ENCODE assay signal across 8 mouse cellular contexts in the genomic region with DNA sequence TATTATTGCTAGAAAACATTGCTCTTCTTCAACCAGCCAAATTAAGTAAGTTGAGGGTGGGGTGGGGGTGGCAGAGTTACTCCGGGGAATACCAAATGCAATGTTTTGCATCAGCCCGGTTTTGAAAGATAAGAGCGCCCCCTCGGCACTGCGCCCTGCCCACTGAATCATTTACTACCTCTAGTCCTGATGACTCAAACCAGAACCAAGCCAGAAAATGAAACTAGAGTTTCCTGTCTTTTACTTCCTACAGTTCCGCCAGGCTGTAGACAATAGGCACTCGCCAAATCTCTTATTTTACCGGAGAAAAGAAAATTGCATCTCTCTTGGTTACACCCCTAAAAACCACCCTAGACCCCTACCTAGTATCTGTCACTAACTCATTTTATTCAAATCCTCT. TPM values are rescaled to one million over a fixed set of nuclear protein-coding genes. Genes with fewer than 3 reads are reported as not detected.
DNase-seq lines count a peak whose midpoint lies in the region; ATAC-seq lines count a peak whose summit lies in the region.

No protein-coding gene starts in this region.

- intact Hi-C loops in left cerebral cortex, postnatal 10 days (cut with DNase I): no loop called here

- no peak for ATAC-seq in cerebellum, adult (ENCODE audit: insufficient number of reproducible peaks, low FRiP score, low TSS enrichment)
- peak; percentile 81 for ATAC-seq in inflammation-experienced regulatory T-cells, adult 6 months
- ATAC-seq in megakaryocyte, adult 5-6 weeks (ENCODE audit: poor library complexity, severe bottlenecking): peak; percentile 58

- DNase-seq in cerebellum, adult 18-20 months: peak; percentile 60 to 62
- DNase-seq in cerebellum, adult 9-10 months: peak; percentile 58
- peak; percentile 21 for DNase-seq in gastrocnemius, postnatal 10 days
- peak; percentile 23 to 53 for DNase-seq in left cerebral cortex, postnatal 10 days (ENCODE audit: extremely low spot score in 1 of 2, low spot score in 2 of 2)
- peak; percentile 54 to 66 for DNase-seq in right cerebral cortex, postnatal 36 days (ENCODE audit: low spot score in 2 of 2)

RNA-seq across cellular contexts. Expression of gene Lgals8, which starts 4.3 kb away (rescaled TPM):
- 10 to 100 TPM; 27.4 to 32.7 TPM for total RNA-seq in gastrocnemius, postnatal 10 days (2021)
- 100 to 1,000 TPM in 2 of 3 experiments, 10 to 100 TPM in 1; 93.5 to 129 (median 100) TPM for polyA plus RNA-seq in inflammation-experienced regulatory T-cells, adult 6 months (2017; shearing (Covaris generic))
- total RNA-seq in left cerebral cortex, postnatal 10 days (2021): 10 to 100 TPM; 25.4 to 27.0 TPM
- 37.5 and 47.8 TPM in 2 replicates for total RNA-seq in megakaryocyte, adult 5-6 weeks (2015)
- 59.7 and 64.4 TPM in 2 replicates for total RNA-seq in megakaryocyte, adult 5-6 weeks (2017)

RNA-seq across cellular contexts. Expression of gene Edaradd, which starts 59.8 kb away (rescaled TPM):
- total RNA-seq in gastrocnemius, postnatal 10 days (2021): under 1 TPM; 0.05 to 0.09 TPM
- 1 to 10 TPM in 2 of 3 experiments, under 1 TPM in 1; 0.71 to 2.1 (median 1.3) TPM for polyA plus RNA-seq in inflammation-experienced regulatory T-cells, adult 6 months (2017; shearing (Covaris generic))
- total RNA-seq in left cerebral cortex, postnatal 10 days (2021): under 1 TPM; 0.47 to 0.93 TPM
- total RNA-seq in megakaryocyte, adult 5-6 weeks (2015): 0.11 TPM in 1 of 2 replicates, not detected in the other
- 0.24 and 0.29 TPM in 2 replicates for total RNA-seq in megakaryocyte, adult 5-6 weeks (2017)
